Mouse (Mus musculus) cortical plate, adult 2 months (tissue): ENCODE results near the gene Sdk1. TPM values are rescaled to one million over a fixed set of nuclear protein-coding genes. Genes with fewer than 3 reads are reported as not detected.

Experiments used
- H3K27ac ChIP-seq: fragments of 200-500 bp; 2 replicates; pipeline ENCODE4 v1.5.1; 2012; ENCODE audit warnings: low read length, control low read depth, inconsistent platforms; ENCODE audit not compliant: insufficient read depth
- H3K4me1 ChIP-seq: fragments of 200-500 bp; 2 replicates; pipeline ENCODE4 v1.6.1; 2011; ENCODE audit warnings: low read length; ENCODE audit not compliant: control insufficient read depth, insufficient read depth
- H3K4me3 ChIP-seq: fragments of 200-500 bp; 2 replicates; pipeline ENCODE4 v1.5.1; 2011; ENCODE audit warnings: mild to moderate bottlenecking, low read length, control low read depth; ENCODE audit not compliant: insufficient read depth
- CTCF ChIP-seq: fragments of 200-500 bp; IDR thresholded peaks from 2 replicates; pipeline ENCODE4 v1.5.1; 2011; ENCODE audit warnings: mild to moderate bottlenecking, control low read depth, low read length; ENCODE audit not compliant: insufficient read depth; ENCODE audit errors: extremely low read depth
- POLR2A ChIP-seq: fragments of 200-500 bp; IDR thresholded peaks from 2 replicates; pipeline ENCODE4 v1.6.1; 2011; ENCODE audit warnings: mild to moderate bottlenecking, low read length, control low read depth; ENCODE audit not compliant: insufficient read depth; ENCODE audit errors: extremely low read depth
- polyA plus RNA-seq: library from polyadenylated mRNA; depleted of rRNA; stranded (reverse); fragments of >200 nt; gene quantifications from 2 replicates; pipeline ENCODE4 v1.2.3, GENCODE M21; 2012

The Sdk1 gene
- polyA plus RNA-seq, 1 experiment: 3.3 TPM

DNA sequence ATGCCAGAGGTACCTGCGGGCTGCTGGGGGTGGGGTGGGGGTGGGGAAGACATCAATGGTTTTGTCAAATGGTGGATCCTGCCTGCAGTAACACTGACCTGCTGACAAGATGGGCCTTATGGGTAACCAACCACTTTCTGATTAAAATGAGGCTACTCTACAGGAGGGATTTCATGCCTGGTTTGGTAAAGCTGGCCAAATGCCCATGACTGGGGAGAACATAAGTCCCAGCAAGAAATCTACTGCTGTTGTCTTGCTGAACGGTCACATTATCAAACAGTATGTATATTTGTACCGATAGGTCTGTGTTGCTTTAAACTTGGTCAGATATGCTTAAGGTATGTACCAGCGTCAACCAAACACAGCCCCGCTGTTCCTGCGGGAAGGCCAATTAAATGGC lies 594.3 kb downstream of the Sdk1 start:
- Histone ChIP-seq H3K27ac (no peak overlapping the region), H3K4me3 (no peak overlapping the region)
- no peak for TF ChIP-seq POLR2A
- TF ChIP-seq CTCF: no peak

DNA sequence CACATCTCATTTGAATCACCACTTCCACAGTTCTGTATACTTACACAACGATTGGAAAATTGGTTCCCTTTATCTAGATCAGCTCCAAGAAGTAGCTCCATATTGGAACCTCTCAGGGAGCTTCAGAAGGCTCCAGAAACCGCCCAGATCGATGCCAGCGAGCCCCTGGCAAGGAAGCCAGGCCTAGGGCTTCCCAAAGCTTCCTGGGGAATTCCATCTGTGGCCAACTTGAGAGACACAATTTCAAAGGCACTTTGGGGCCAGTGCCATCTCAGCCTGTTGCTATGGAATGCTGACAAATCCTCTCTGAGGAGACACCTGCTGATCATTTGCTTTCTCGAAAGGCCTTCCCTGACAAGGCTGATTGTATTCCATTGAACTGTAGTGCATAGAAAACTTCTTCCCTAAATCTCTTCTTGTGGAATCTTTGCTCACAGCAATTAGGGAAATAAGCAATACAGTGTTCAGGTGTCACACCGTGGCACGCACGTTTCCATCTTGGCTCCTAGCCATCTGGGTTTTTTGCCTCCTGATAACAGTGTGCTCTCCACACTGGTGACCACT lies 595.7 kb downstream of the Sdk1 start:
- Histone ChIP-seq H3K4me1 (no peaks in the 10 kb centered on the region), H3K27ac (no peak overlapping the region), H3K4me3 (no peak overlapping the region)
- TF ChIP-seq POLR2A (no peak), CTCF (no peak)

More for the DNA sequence above, 594.3 kb downstream of the Sdk1 start:
- no peaks in the 10 kb centered on the region for H3K4me1 ChIP-seq

DNA sequence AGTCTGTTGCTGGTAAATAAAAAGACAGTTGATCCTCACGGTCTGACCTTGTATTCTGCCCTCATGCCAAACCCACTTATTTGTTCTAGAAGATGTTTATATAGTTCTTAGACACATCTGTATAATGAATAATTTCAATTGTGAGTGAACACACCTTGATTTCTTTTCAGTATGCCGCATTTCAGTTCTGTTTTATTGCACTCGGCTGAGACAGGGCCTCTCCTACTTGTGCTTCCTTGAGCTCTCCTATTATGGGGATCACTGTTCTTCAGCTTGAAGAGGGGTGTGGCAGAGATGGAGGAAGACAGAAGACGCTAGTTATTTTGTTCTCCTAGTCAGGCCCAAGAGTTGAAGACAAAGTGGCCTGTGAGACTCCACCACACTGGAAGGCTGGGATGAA lies 603.4 kb downstream of the Sdk1 start:
- no peak overlapping the region for H3K27ac ChIP-seq
- no peaks in the 10 kb centered on the region for H3K4me1 ChIP-seq
- TF ChIP-seq POLR2A (no peak), CTCF (no peak)
- H3K4me3 ChIP-seq: no peak overlapping the region

DNA sequence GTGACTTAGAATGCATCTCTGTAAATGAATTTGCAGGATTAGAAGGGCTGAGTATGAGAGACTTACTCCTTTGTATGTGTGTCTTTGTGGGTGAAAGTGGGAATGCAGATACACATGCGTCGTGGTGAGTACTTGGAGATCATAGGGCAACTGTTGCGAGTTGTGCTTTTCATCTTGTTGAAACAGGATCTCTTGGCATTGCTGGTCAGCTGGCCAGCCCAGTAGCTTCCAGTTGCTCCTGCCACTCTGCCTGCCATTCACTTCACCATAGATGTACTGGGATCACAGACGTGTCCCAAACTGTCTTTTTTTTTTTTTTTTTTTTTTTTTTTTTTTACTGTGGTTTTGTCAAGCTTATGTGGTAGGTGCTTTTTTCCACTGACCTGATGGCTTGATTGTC lies 606.4 kb downstream of the Sdk1 start:
- TF ChIP-seq CTCF (no peak), POLR2A (no peak)
- H3K4me3 ChIP-seq: no peak overlapping the region
- no peaks in the 10 kb centered on the region for H3K4me1 ChIP-seq
- H3K27ac ChIP-seq: no peak overlapping the region

DNA sequence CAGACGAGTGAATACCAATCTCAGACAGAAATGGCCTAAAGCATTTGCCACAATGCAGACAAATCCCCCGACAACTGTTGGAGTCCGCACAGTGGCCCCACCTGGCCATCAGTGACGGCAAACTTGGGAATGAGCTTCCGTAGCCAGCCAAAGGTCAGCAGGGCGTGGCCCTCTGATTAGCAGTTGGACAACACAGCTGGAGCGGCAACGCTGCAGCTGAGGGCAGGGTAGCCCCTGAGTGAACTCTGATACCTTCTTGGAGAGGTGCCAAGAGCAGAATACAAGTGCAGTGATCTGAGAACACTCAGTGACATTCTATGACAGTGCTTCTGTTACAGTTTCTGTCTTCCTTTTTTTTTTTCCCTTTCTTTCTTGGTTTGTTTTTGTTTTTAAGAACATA lies 610.9 kb downstream of the Sdk1 start:
- no peak overlapping the region for H3K4me3 ChIP-seq
- H3K27ac ChIP-seq: no peak overlapping the region
- TF ChIP-seq CTCF (no peak), POLR2A (no peak)
- no peaks in the 10 kb centered on the region for H3K4me1 ChIP-seq

DNA sequence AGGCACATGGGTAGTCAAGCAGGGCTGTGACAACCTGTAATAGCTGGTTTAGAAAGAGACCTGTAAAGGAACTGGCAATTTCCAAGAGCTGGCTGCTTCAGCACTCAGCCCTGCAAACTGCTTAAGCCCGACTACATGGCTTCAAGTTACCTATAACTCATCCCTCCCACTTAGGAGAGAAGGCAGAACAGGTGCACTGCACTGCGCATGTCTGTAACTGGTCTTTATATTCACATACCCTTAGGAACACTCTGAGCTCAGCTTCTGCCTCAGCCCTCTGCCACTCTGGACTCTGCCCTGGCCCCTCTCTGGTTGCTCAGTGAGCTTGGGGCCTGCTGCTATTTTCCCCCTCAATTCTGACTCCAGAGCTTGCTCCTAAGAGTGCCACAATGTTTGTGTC lies 615.2 kb downstream of the Sdk1 start:
- Histone ChIP-seq H3K4me1 (no peaks in the 10 kb centered on the region), H3K4me3 (no peak overlapping the region), H3K27ac (no peak overlapping the region)
- no peak for TF ChIP-seq CTCF
- no peak for TF ChIP-seq POLR2A

DNA sequence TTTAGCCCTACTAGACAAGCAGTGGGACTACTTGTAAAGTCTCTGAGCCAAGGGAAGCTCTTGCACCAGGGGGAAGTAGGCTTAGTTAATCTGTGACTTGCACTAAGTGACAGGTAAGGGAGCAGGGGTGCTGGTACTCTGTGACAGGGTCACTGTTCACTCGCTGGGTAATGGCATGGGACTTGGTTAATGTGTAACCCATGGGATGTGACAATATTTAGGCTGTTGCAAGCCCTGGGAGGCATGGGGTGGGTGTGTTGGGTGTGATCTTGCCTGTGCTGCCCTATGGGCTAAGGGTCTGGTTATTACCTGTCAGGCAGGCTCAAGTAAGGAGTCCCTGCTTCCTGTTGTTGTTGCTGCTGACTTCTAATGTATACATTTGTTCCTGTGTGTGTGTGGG lies 616.5 kb downstream of the Sdk1 start:
- no peak for TF ChIP-seq CTCF
- no peak for TF ChIP-seq POLR2A

DNA sequence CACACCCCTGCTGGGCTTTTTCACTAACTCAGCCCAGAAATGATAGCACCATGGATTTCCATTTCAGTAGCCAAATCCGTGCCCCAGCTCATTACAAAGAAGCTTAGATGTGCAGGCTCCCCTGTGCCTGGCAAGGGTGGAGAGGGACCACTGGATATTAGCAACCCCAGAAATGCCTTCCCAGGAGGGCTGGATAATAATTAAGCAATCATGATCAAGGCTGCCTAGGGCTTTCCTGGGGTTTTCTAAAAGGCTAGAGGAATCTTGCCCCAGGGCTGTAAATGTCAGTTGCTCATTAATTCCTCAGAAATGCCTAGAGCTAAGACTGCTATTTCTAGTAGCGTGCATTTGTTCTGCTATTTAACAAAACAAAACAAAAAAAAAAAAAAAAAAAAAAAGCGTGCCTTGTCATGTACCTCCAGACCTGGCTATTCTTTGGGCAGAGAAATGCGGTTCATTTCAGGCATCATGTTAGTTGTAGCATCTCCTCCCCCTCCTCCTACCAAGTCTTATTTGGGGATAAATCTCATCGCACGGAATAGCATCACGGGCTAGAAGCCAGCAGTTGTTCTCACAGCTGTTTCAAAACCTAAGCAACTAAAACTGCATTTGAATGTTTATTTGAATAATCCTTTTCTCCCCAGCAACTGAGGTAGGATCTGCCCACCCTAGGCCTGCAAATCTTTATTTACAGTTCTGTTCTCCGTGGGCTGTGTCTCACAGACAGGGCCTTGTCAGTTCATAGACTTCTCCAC lies 617.3 kb downstream of the Sdk1 start:
- Histone ChIP-seq H3K27ac (no peak overlapping the region), H3K4me1 (no peaks in the 10 kb centered on the region)

More for the DNA sequence above, 616.5 kb downstream of the Sdk1 start:
- Histone ChIP-seq H3K4me1 (no peaks in the 10 kb centered on the region), H3K27ac (no peak overlapping the region), H3K4me3 (no peak overlapping the region)

DNA sequence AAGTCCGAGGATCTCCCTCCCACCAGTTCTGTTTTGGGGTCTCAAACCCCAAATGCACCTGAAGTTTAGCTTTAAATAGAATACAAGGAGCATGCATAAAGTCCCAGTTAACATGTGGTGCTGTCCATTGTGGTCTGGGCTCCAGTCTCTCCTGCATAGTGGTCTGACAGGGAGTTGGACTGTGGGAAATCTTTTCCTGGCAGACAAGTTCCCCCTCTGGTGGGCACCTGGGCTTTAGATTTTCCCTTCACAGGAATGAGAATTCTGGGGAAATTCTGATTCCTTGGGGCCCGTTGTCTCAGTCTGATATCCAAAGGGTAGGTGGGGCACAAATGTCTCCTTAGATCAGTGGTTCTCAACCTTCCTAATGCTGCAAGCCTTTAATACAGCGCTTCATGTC lies 624.8 kb downstream of the Sdk1 start:
- Histone ChIP-seq H3K27ac (no peak overlapping the region), H3K4me1 (no peaks in the 10 kb centered on the region), H3K4me3 (no peak overlapping the region)
- TF ChIP-seq CTCF: no peak

More for the DNA sequence above, 617.3 kb downstream of the Sdk1 start:
- TF ChIP-seq CTCF (no peak), POLR2A (no peak)
- H3K4me3 ChIP-seq: no peak overlapping the region

DNA sequence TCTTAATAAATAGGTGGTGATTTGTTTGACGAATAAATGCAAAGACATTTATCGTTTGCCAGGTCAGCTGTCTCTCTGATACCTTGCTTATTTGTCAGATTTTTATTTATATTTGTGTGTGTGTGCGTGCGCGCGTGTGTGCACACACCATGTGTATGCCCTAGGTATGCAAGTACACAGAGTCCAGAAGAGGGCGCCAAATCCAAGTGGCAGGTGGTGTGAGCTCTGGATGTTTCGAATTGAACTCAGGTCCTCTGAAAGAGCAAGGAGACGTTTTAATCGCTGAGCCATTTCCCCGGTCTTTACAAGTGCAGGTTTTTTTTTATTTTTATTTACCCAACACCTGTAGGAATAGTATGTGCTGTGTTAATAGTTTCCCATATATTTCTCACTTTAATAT lies 632.5 kb downstream of the Sdk1 start:
- H3K4me3 ChIP-seq: no peak overlapping the region
- no peak overlapping the region for H3K27ac ChIP-seq
- TF ChIP-seq POLR2A (no peak), CTCF (no peak)
- no peaks in the 10 kb centered on the region for H3K4me1 ChIP-seq

DNA sequence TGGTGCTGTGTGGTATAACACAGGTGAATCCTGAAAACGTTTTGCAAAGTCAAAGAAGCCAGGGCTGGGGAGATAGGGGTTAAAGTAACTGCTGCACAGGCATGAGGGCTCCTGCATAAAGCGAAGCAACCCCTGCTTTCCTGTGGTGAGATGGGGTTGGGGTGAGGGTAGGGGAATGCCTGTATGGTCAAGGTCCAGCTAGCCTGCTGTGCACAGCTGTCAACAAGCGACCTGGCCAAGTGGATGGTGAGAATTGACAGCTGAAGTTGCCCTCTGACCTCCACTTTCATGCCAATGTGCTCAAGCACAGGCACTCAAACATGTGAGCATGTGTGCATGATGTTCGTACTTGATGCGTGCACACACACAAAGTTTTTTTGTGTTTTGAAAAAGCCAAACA lies 639.4 kb downstream of the Sdk1 start:
- Histone ChIP-seq H3K4me1 (no peaks in the 10 kb centered on the region), H3K4me3 (no peak overlapping the region), H3K27ac (no peak overlapping the region)
- TF ChIP-seq CTCF: no peak
- no peak for TF ChIP-seq POLR2A
